Mouse (Mus musculus) C2C12 (cell line): Measurements from ENCODE around the gene Aspscr1.

Source experiments
- CEBPB ChIP-seq: IDR thresholded peaks from one replicate; pipeline ENCODE4 v1.6.1; 2011; ENCODE audit warnings: low read depth, mild to moderate bottlenecking, control low read depth, moderate library complexity
- CTCF ChIP-seq: IDR thresholded peaks from one replicate; pipeline ENCODE4 v1.5.1; 2011; ENCODE audit not compliant: control insufficient read depth, insufficient read depth, insufficient read length
- FOSL1 ChIP-seq: IDR thresholded peaks from one replicate; pipeline ENCODE4 v1.8.0; 2011; ENCODE audit warnings: mild to moderate bottlenecking, low read length; ENCODE audit not compliant: poor library complexity, insufficient read depth, severe bottlenecking
- MAX ChIP-seq: IDR thresholded peaks from one replicate; pipeline ENCODE4 v1.6.1; 2011; ENCODE audit warnings: mild to moderate bottlenecking, control low read depth
- MYOD1 ChIP-seq: IDR thresholded peaks from one replicate; pipeline ENCODE4 v1.6.1; 2011; ENCODE audit warnings: low read depth; ENCODE audit not compliant: control insufficient read depth, insufficient read length
- USF1 ChIP-seq: IDR thresholded peaks from one replicate; pipeline ENCODE4 v1.6.1; 2011; ENCODE audit warnings: low read depth, mild to moderate bottlenecking, control low read depth, moderate library complexity

- TF ChIP-seq MAX = no peak
- TF ChIP-seq CTCF = no peak
- no peak for TF ChIP-seq CEBPB
- no peak for TF ChIP-seq USF1
- TF ChIP-seq MYOD1 = no peak
- TF ChIP-seq FOSL1 = no peak
Measured at GRCm38 (mm10) chr11:120722761-120723382, 50.1 kb downstream of the Aspscr1 start.
